Mouse (Mus musculus) left cerebral cortex, adult 2 months (tissue): Measurements from ENCODE around the gene Actb. TPM values are rescaled to one million over a fixed set of nuclear protein-coding genes. Genes with fewer than 3 reads are reported as not detected.
"Not testable (repeated sequence)": the region's sequence is repeated elsewhere in the genome, so short reads cannot be mapped to it uniquely, and the experiment has no call there.

Source experiments
- DNase-seq, 2 experiments: peaks; one replicate each; pipeline ENCODE4 v3.0.0; 2021 to 2022; ENCODE audit warnings: low spot score in 2 of 2, mixed read lengths in 1 of 2; ENCODE audit errors: extremely low spot score in 1 of 2
- H3K27ac ChIP-seq: fragments of 200-600 bp; 2 replicates; pipeline ENCODE4 v1.8.1; 2022
- H3K4me3 ChIP-seq: fragments of 200-600 bp; 2 replicates; pipeline ENCODE4 v1.8.1; 2022
- CTCF ChIP-seq: fragments of 200-600 bp; IDR thresholded peaks from 2 replicates; pipeline ENCODE4 v1.8.1; 2022; ENCODE audit warnings: antibody characterized with exemption, mild to moderate bottlenecking, moderate library complexity
- intact Hi-C: fragments of 180-260 bp; cut with DNase I; formaldehyde crosslinking; loops from one replicate; pipeline ENCODE4 v1.15.1; 2025
- total RNA-seq, 2 experiments: library from RNA; stranded (reverse); gene quantifications; 2 replicates each; pipeline ENCODE4 v1.2.3; 2021

Actb gene
- total RNA-seq, 2 experiments from 2014 or later = 2,227 to 2,233 TPM

DNA sequence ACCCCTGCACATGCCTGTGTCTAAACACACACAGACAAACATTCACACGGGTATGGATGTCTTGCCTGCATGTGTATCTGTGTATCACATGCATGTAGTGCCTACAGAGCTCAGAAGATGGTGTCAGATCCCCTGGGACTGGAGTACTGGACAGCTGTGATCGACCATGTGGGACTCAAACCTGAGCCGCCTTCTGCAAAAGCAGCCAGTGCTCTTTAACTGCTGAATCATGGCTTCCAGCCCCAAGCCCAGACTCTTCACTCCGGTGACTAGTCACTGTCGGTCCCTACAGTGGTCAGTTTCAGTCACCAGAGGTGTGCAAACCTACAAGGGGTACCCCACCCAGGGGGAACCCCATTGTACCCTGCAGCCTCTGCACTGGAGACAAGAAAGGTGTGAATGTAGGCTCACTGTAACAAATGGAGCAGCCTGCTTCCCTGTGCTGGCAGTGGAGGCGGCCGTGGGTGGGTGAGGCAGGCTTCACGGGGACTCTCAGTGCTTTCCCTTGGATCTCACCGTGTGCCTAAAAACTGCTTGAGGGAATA, 7.4 kb downstream of the Actb start:
- peak; percentile 63 to 81 for DNase-seq
- no peak for TF ChIP-seq CTCF
- intact Hi-C loops = loop anchor here (2.0 to 5.0 kb wide), 3 partner anchors 18 to 70 kb away; no protein-coding TSS in a partner anchor
- H3K4me3 ChIP-seq = no peak overlapping the region
- peak overlapping the region; percentile 83 for H3K27ac ChIP-seq

DNA sequence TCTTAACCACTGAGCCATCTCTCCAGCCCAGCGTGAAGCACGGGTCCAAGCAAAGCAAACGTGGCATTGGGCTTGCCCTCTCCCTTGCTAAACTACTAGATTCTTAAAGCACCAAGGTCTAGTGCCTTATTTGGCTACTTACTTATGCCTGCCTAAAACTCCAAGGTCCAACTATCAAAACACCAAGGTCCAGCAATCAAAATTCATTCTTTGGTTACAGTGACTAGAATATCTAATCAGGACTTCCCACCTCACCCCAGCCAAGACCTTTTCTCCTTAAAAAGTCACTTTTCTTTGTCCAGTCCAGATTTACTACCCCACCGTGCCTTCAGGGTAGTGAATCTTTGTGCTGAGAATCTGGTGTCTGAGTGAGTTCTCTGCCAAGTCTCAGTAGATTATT, 8.2 kb downstream of the Actb start:
- H3K27ac ChIP-seq = no peak overlapping the region
- no peak for DNase-seq
- intact Hi-C loops = loop anchor here (2.0 to 5.0 kb wide), 3 partner anchors 18 to 70 kb away; no protein-coding TSS in a partner anchor
- no peak overlapping the region for H3K4me3 ChIP-seq
- no peak for TF ChIP-seq CTCF

DNA sequence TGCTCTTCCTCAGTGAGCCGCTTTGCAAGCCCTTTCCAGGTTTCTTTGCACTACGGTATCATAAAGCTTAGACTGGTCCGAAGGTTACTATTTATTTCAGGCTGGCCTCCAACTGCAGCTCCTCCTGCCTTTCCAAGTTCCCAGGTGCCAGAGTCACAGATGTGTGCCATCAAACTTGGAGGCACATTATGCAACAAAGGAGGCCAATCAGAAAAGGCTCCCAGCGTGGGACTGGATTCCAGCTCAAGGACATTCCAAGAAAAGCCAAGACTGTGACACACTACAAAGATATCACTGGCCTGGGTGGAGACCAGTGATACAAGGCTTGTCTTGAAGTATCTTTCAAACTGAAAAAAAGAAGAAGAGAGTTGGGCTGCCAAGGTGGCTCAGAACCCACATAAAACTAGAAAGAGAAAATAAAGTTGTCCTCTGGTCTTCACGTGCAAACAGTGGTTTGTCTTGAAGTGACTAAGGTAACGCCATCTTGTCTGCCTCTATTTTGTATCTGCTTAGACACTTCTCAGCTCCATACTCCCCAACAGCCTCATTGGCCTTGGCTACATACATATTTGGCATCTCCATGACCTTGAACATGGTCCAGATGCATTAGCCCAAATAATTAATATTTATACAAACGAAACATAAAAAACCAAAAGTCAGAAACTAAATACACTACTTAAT, 8.8 kb downstream of the Actb start:
- intact Hi-C loops = loop anchor here (2.0 to 5.0 kb wide), 3 partner anchors 17 to 71 kb away; no protein-coding TSS in a partner anchor
- TF ChIP-seq CTCF = no peak
- no peak for DNase-seq
- Histone ChIP-seq H3K27ac (no peak overlapping the region), H3K4me3 (no peak overlapping the region)

DNA sequence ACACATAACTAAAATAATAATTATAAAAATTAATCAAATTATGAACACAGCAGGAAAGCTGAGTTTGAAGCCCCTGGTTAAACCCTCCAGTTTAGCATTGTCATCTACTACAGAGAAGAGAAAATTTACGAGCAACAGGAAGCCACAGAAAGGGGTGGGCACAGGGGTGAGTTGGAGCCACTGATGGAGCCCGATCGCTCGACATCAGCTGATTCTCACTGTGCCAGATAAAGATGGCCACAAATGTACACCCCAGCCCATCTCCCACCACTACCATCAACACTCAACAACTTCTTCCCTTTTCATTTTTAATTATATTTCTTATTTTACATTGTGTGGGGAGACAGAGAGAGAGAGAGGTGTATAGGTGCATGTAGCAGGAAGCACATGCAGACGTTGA, 9.8 kb downstream of the Actb start:
- DNase-seq = no peak
- Histone ChIP-seq H3K27ac (no peak overlapping the region), H3K4me3 (no peak overlapping the region)
- intact Hi-C loops = loop anchor here (5.0 kb wide), 1 partner anchor 36 kb away; no protein-coding TSS in a partner anchor
- TF ChIP-seq CTCF = no peak

DNA sequence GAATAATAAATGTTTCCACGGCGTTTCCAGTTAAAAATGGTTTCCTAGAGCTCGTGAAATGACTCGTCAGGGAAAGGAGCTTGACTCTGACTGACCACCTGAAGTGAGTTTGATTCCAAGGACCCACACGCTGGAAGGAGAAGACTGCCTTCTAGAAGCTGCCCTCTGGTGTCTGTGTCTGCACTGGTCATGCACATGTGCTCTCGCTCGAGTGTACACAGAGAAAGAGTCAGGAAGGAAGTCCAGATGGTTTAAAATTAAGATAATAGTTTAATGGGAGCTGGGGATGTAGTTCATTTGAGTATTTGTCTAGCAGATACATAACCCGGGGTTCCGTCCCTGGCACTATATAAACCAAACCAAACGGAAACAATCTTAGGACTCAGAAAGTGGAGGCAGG, 10.4 kb downstream of the Actb start:
- intact Hi-C loops = loop anchor here (5.0 kb wide), 1 partner anchor 36 kb away; no protein-coding TSS in a partner anchor
- Histone ChIP-seq H3K27ac (no peak overlapping the region), H3K4me3 (no peak overlapping the region)
- no peak for DNase-seq
- no peak; the same call in 1 of the 2 replicates for TF ChIP-seq CTCF

DNA sequence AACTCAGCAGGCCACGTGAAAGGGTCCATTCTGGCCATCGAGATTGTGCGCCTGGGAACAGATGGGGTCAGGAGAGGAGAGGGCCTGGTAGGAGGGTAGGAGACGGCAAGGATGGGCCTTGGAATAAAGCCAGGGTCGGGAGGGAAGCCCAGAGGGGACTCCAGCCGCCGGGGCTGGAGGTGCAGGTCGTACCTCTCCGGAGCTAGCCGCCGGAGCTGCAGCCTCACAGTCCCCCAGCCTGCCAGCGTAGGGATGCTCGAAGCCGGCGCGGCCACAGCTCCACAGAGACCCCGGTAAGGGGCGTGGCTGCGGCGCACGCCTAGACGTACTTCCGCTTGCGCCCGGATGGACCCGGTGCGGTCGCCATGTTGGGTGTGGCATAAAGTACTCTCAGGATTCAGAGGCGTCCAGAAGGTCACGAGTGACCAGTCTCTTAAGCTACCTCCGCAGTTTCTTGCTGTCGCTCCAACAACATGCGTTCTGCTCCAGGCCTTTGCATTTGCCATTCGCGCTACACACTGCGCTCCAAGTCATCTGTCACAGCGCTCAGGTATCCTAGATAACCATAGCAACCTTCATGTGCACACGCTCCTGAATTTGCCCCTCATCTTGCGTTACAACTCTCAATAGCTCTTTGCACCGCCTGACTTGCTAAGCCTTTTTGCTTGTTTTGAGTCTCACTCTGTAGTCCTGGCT, 11.5 kb downstream of the Actb start, which contains the start of gene Fbxl18:
Fbxl18 (minus strand) TSS at position 504 of the 696 bp plus-strand sequence.
- intact Hi-C loops = loop anchor here (5.0 kb wide), 1 partner anchor 37 kb away; no protein-coding TSS in a partner anchor
- peak within 1 kb of the TSS; percentile 89 for H3K4me3 ChIP-seq
- no peak; the same call in 1 of the 2 replicates for TF ChIP-seq CTCF
- peak within 1 kb of the TSS; percentile 91 for H3K27ac ChIP-seq
- DNase-seq = peak; percentile 88 to 91

DNA sequence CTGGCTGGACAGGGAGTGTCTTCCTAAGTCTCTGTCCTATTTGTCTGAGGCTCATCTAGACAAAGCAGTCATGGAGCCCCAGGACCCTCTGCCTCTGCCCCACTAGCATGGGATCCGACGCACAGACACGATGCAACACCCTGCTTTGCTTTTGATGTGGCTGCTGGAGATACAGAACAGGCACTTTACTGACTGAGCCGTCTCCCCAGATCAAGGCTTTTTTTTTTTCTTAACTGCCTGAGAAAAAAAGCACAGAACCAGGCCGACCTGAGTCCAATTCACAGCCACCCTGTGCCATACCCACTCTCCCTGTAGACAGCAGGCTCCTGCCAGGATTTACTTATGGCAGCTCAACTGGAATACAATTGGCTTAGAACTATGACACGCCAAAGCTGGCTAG, 15.2 kb downstream of the Actb start:
- H3K4me3 ChIP-seq = no peak overlapping the region
- intact Hi-C loops = no loop called here
- DNase-seq = no peak
- TF ChIP-seq CTCF = no peak
- no peak overlapping the region for H3K27ac ChIP-seq

DNA sequence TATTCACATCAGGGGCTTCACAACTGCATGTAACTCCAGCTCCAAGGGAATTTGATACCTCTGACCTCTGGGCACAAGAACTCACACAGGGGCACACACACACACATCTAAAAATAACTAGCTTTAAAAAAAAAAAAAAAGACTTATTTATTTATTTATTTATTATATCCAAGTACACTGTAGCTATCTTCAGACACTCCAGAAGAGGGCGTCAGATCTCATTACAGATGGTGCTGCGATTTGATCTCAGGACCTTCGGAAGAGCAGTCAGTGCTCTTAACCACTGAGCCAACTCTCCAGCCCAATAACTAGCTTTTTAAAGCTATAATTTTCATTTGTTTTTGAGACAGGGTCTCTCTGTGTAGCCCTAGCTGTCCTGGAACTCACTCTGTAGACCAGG, 19.0 kb downstream of the Actb start:
- H3K4me3 ChIP-seq, DNase-seq, intact Hi-C loops, H3K27ac ChIP-seq: not testable (repeated sequence)
- TF ChIP-seq CTCF = peak; percentile 16

DNA sequence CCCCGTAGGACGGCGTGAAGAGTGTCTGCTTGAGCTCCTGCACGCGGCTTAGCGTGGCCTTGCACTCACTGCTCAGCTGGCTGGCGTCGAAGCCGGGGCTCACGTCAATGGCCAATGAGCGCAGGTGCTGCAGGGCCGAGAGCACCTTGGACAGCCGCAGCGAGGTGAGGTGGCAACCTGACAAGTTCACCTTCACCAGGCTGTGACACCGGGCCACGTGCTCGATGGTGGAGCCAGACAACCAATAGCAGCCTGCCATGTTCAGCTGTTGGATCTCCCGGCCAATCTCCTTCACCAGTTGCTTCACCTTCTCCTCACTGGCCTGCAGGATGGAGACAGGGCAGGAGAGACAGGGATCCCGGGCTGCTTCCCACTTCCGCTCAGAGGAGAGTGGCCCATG, 19.8 kb downstream of the Actb start:
- intact Hi-C loops = no loop called here
- DNase-seq = no peak

DNA sequence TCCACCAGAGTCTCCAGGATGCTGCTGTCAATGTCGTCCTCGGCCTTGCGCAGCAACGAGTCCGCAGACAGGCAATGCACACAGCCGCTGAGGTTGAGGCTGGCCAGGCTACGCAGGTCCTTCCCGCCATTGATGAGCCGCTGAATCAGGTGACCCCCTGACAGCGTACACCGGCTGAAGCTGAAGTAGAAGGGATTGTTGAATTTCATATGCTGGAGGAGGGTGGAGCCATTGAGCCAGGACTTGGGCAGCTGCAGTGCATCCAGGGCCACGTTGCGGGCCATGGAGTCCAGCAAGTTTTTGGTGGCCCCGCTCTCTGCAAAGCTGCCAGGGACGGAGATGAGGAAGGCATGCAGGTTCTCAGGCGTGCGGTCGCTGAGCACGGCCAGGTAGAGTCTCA, 20.4 kb downstream of the Actb start:
- no peak for TF ChIP-seq CTCF
- intact Hi-C loops = no loop called here
- no peak overlapping the region for H3K27ac ChIP-seq
- H3K4me3 ChIP-seq = no peak overlapping the region
- DNase-seq = no peak

More for the DNA sequence above, 19.8 kb downstream of the Actb start:
- no peak overlapping the region for H3K4me3 ChIP-seq
- TF ChIP-seq CTCF = no peak
- H3K27ac ChIP-seq = no peak overlapping the region

DNA sequence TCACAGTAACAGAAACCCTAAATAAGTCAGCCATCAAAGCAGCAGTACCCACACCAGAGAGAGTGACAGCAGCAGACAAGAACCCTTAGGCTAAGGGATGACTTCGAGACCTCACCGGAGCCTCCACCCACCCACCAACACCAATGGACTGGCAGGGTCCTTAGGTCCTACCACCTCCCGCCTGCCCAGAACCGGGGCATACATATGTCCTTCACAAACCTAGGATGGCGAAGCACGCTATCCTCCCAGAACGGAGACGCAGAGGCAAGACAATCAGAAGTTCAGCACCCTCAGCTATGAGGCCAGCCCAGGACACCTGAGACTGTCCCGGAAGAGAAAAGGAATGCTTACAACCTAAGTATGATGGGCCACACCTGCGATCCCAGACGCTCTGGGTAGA, 24.1 kb downstream of the Actb start:
- TF ChIP-seq CTCF = no peak
- no peak for DNase-seq
- Histone ChIP-seq H3K4me3 (no peak overlapping the region), H3K27ac (no peak overlapping the region)
- intact Hi-C loops = no loop called here

DNA sequence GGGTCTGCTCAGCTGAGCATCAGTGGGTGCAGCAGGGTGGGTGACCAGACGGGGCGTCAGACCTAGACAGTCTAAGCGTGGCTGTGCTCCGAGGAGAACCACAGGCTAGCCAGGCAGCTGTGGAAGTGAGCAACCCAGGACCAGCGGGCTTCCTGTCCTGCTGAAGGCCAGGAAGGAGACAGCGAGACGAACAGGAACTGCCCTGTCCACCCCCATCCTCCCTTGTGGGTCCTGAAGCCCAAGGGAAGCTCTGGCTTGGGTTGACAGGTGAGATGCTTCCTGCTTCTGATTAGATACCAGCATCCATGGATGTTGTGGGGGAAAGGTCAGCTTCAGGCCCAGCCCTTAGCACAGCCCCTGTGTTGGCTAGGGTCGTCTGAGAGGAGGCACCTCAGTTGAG, 24.6 kb downstream of the Actb start:
- no peak overlapping the region for H3K27ac ChIP-seq
- intact Hi-C loops = loop anchor here (2.0 kb wide), 1 partner anchor 17 kb away; no protein-coding TSS in a partner anchor

More for the DNA sequence above, 24.6 kb downstream of the Actb start:
- TF ChIP-seq CTCF = no peak
- no peak for DNase-seq
- no peak overlapping the region for H3K4me3 ChIP-seq
